Mouse (Mus musculus): ENCODE results near the gene Hormad2. TPM values are rescaled to one million over a fixed set of nuclear protein-coding genes. Genes with fewer than 3 reads are reported as not detected.

Hormad2 gene
- polyA plus RNA-seq, 1 experiment from 2014 or later = not detected

GRCm38 (mm10) chr11:4454895-4455535 lies 14.1 kb upstream of the Hormad2 start:
- ATAC-seq (ENCODE audit: low read depth) = no peak
- Histone ChIP-seq H3K27ac (ENCODE audit: low read depth, low read length) (no peak overlapping the region), H3K4me1 (ENCODE audit: control insufficient read depth, insufficient read depth, low read length) (no peaks in the 10 kb centered on the region), H3K9ac (replicated peaks; ENCODE audit: low read depth, low read length) (no peak overlapping the region), H3K4me2 (ENCODE audit: low read depth, low read length) (no peak overlapping the region), H3K4me3 (ENCODE audit: low read depth, low read length) (no peak overlapping the region), H3K36me3 (ENCODE audit: control insufficient read depth, insufficient read depth, low read length) (no peaks in the 10 kb centered on the region), H3K27me3 (ENCODE audit: control insufficient read depth, insufficient read depth, low read length) (no peaks in the 10 kb centered on the region), H3K9me3 (ENCODE audit: control insufficient read depth, low read length) (no peaks in the 10 kb centered on the region)
- WGBS = 80% methylated on average over 8 of the region's 8 CpGs

- H3K4me3 ChIP-seq (ENCODE audit: low read depth, low read length) = no peak overlapping the region
- WGBS = 86% methylated on average over 12 of the region's 12 CpGs
- H3K4me1 ChIP-seq (ENCODE audit: control insufficient read depth, insufficient read depth, low read length) = no peaks in the 10 kb centered on the region
- no peak overlapping the region for H3K27ac ChIP-seq (ENCODE audit: low read depth, low read length)
- H3K9ac ChIP-seq (replicated peaks; ENCODE audit: low read depth, low read length) = no peak overlapping the region
- H3K36me3 ChIP-seq (ENCODE audit: control insufficient read depth, insufficient read depth, low read length) = no peaks in the 10 kb centered on the region
- H3K4me2 ChIP-seq (ENCODE audit: low read depth, low read length) = no peak overlapping the region
- ATAC-seq (ENCODE audit: low read depth) = no peak
- H3K27me3 ChIP-seq (ENCODE audit: control insufficient read depth, insufficient read depth, low read length) = no peaks in the 10 kb centered on the region
- H3K9me3 ChIP-seq (ENCODE audit: control insufficient read depth, low read length) = no peaks in the 10 kb centered on the region
Measured at GRCm38 (mm10) chr11:4452467-4453184, 11.7 kb upstream of the Hormad2 start.

GRCm38 (mm10) chr11:4451116-4451515 lies 10.2 kb upstream of the Hormad2 start:
- WGBS = 27% methylated on average over 9 of the region's 9 CpGs
- no peaks in the 10 kb centered on the region for H3K4me1 ChIP-seq (ENCODE audit: control insufficient read depth, insufficient read depth, low read length)
- no peak overlapping the region for H3K27ac ChIP-seq (ENCODE audit: low read depth, low read length)
- no peak for ATAC-seq (ENCODE audit: low read depth)
- H3K9ac ChIP-seq (replicated peaks; ENCODE audit: low read depth, low read length) = no peak overlapping the region
- no peak overlapping the region for H3K4me3 ChIP-seq (ENCODE audit: low read depth, low read length)
- no peaks in the 10 kb centered on the region for H3K9me3 ChIP-seq (ENCODE audit: control insufficient read depth, low read length)
- H3K36me3 ChIP-seq (ENCODE audit: control insufficient read depth, insufficient read depth, low read length) = no peaks in the 10 kb centered on the region
- no peak overlapping the region for H3K4me2 ChIP-seq (ENCODE audit: low read depth, low read length)
- H3K27me3 ChIP-seq (ENCODE audit: control insufficient read depth, insufficient read depth, low read length) = no peaks in the 10 kb centered on the region

GRCm38 (mm10) chr11:4446195-4446868 lies 5.4 kb upstream of the Hormad2 start:
- Histone ChIP-seq H3K9ac (replicated peaks; ENCODE audit: low read depth, low read length) (no peak overlapping the region), H3K4me1 (ENCODE audit: control insufficient read depth, insufficient read depth, low read length) (no peaks in the 10 kb centered on the region), H3K36me3 (ENCODE audit: control insufficient read depth, insufficient read depth, low read length) (no peaks in the 10 kb centered on the region), H3K27me3 (ENCODE audit: control insufficient read depth, insufficient read depth, low read length) (no peaks in the 10 kb centered on the region), H3K4me2 (ENCODE audit: low read depth, low read length) (no peak overlapping the region), H3K27ac (ENCODE audit: low read depth, low read length) (no peak overlapping the region), H3K4me3 (ENCODE audit: low read depth, low read length) (no peak overlapping the region), H3K9me3 (ENCODE audit: control insufficient read depth, low read length) (no peaks in the 10 kb centered on the region)
- no peak for ATAC-seq (ENCODE audit: low read depth)
- 91% methylated on average over 9 of the region's 9 CpGs for WGBS

GRCm38 (mm10) chr11:4442280-4442679 lies 1.4 kb upstream of the Hormad2 start:
- Histone ChIP-seq H3K27me3 (ENCODE audit: control insufficient read depth, insufficient read depth, low read length) (no peaks in the 10 kb centered on the region), H3K27ac (ENCODE audit: low read depth, low read length) (no peak overlapping the region), H3K4me1 (ENCODE audit: control insufficient read depth, insufficient read depth, low read length) (no peaks in the 10 kb centered on the region), H3K4me2 (ENCODE audit: low read depth, low read length) (no peak overlapping the region), H3K4me3 (ENCODE audit: low read depth, low read length) (no peak overlapping the region), H3K36me3 (ENCODE audit: control insufficient read depth, insufficient read depth, low read length) (no peaks in the 10 kb centered on the region), H3K9ac (replicated peaks; ENCODE audit: low read depth, low read length) (no peak overlapping the region), H3K9me3 (ENCODE audit: control insufficient read depth, low read length) (no peaks in the 10 kb centered on the region)
- no peak for ATAC-seq (ENCODE audit: low read depth)
- 41% methylated on average over 1 of the region's 1 CpGs for WGBS

- H3K27me3 ChIP-seq (ENCODE audit: control insufficient read depth, insufficient read depth, low read length) = no peaks in the 10 kb centered on the region
- H3K36me3 ChIP-seq (ENCODE audit: control insufficient read depth, insufficient read depth, low read length) = no peaks in the 10 kb centered on the region
- H3K27ac ChIP-seq (ENCODE audit: low read depth, low read length) = no peak overlapping the region
- 61% methylated on average over 2 of the region's 2 CpGs for WGBS
- H3K9ac ChIP-seq (replicated peaks; ENCODE audit: low read depth, low read length) = no peak overlapping the region
- no peak overlapping the region for H3K4me2 ChIP-seq (ENCODE audit: low read depth, low read length)
- no peaks in the 10 kb centered on the region for H3K9me3 ChIP-seq (ENCODE audit: control insufficient read depth, low read length)
- no peaks in the 10 kb centered on the region for H3K4me1 ChIP-seq (ENCODE audit: control insufficient read depth, insufficient read depth, low read length)
- ATAC-seq (ENCODE audit: low read depth) = no peak
- no peak overlapping the region for H3K4me3 ChIP-seq (ENCODE audit: low read depth, low read length)
Measured at GRCm38 (mm10) chr11:4438211-4438610, 2.7 kb downstream of the Hormad2 start.

GRCm38 (mm10) chr11:4437318-4437717 lies 3.6 kb downstream of the Hormad2 start:
- Histone ChIP-seq H3K36me3 (ENCODE audit: control insufficient read depth, insufficient read depth, low read length) (no peaks in the 10 kb centered on the region), H3K27me3 (ENCODE audit: control insufficient read depth, insufficient read depth, low read length) (no peaks in the 10 kb centered on the region), H3K4me2 (ENCODE audit: low read depth, low read length) (no peak overlapping the region), H3K27ac (ENCODE audit: low read depth, low read length) (no peak overlapping the region), H3K9ac (replicated peaks; ENCODE audit: low read depth, low read length) (no peak overlapping the region), H3K9me3 (ENCODE audit: control insufficient read depth, low read length) (no peaks in the 10 kb centered on the region), H3K4me3 (ENCODE audit: low read depth, low read length) (no peak overlapping the region), H3K4me1 (ENCODE audit: control insufficient read depth, insufficient read depth, low read length) (no peaks in the 10 kb centered on the region)
- no peak for ATAC-seq (ENCODE audit: low read depth)
- 90% methylated on average over 1 of the region's 1 CpGs for WGBS

- Histone ChIP-seq H3K9ac (replicated peaks; ENCODE audit: low read depth, low read length) (no peak overlapping the region), H3K9me3 (ENCODE audit: control insufficient read depth, low read length) (no peaks in the 10 kb centered on the region), H3K27me3 (ENCODE audit: control insufficient read depth, insufficient read depth, low read length) (no peaks in the 10 kb centered on the region), H3K4me2 (ENCODE audit: low read depth, low read length) (no peak overlapping the region), H3K4me3 (ENCODE audit: low read depth, low read length) (no peak overlapping the region), H3K4me1 (ENCODE audit: control insufficient read depth, insufficient read depth, low read length) (no peaks in the 10 kb centered on the region), H3K36me3 (ENCODE audit: control insufficient read depth, insufficient read depth, low read length) (no peaks in the 10 kb centered on the region), H3K27ac (ENCODE audit: low read depth, low read length) (no peak overlapping the region)
- ATAC-seq (ENCODE audit: low read depth) = no peak; the same call in 1 of the 2 replicates
- WGBS = 83% methylated on average over 3 of the region's 3 CpGs
Measured at GRCm38 (mm10) chr11:4436631-4437030, 4.3 kb downstream of the Hormad2 start.

- Histone ChIP-seq H3K4me1 (ENCODE audit: control insufficient read depth, insufficient read depth, low read length) (no peaks in the 10 kb centered on the region), H3K27ac (ENCODE audit: low read depth, low read length) (no peak overlapping the region), H3K4me2 (ENCODE audit: low read depth, low read length) (no peak overlapping the region), H3K9me3 (ENCODE audit: control insufficient read depth, low read length) (no peaks in the 10 kb centered on the region), H3K4me3 (ENCODE audit: low read depth, low read length) (no peak overlapping the region), H3K36me3 (ENCODE audit: control insufficient read depth, insufficient read depth, low read length) (no peaks in the 10 kb centered on the region), H3K9ac (replicated peaks; ENCODE audit: low read depth, low read length) (no peak overlapping the region), H3K27me3 (ENCODE audit: control insufficient read depth, insufficient read depth, low read length) (no peaks in the 10 kb centered on the region)
- WGBS = 70% methylated on average over 4 of the region's 4 CpGs
- ATAC-seq (ENCODE audit: low read depth) = no peak
Measured at GRCm38 (mm10) chr11:4434461-4434860, 6.4 kb downstream of the Hormad2 start.
